Mouse (Mus musculus) lung, embryonic 15.5 days (tissue): ENCODE data around the gene Bard1. TPM values are rescaled to one million over a fixed set of nuclear protein-coding genes. Genes with fewer than 3 reads are reported as not detected.

Source experiments
- ATAC-seq: fragments of 200-750 bp; cut with Nextera tagmentation; 2 replicates; pipeline ENCODE4 v1.8.0; 2017; ENCODE audit warnings: moderate number of reproducible peaks, borderline replicate concordance; ENCODE audit not compliant: low FRiP score, low TSS enrichment; ENCODE audit errors: extremely low read depth
- H3K27ac ChIP-seq: fragments of 300-500 bp; sonication (generic); 2 replicates; pipeline ENCODE4 v1.5.1; 2015; ENCODE audit warnings: moderate library complexity, mild to moderate bottlenecking, inconsistent platforms
- H3K27me3 ChIP-seq: fragments of 300-500 bp; sonication (generic); 2 replicates; pipeline ENCODE4 v1.6.1; 2015; ENCODE audit warnings: inconsistent platforms
- H3K36me3 ChIP-seq: fragments of 300-500 bp; sonication (generic); 2 replicates; pipeline ENCODE4 v1.6.1; 2015; ENCODE audit warnings: inconsistent platforms
- H3K4me1 ChIP-seq: fragments of 300-500 bp; sonication (generic); 2 replicates; pipeline ENCODE4 v1.6.1; 2015; ENCODE audit warnings: inconsistent platforms
- H3K4me2 ChIP-seq: fragments of 300-500 bp; sonication (generic); 2 replicates; pipeline ENCODE4 v1.6.1; 2015; ENCODE audit warnings: inconsistent platforms, mild to moderate bottlenecking, moderate library complexity
- H3K4me3 ChIP-seq: fragments of 300-500 bp; sonication (generic); 2 replicates; pipeline ENCODE4 v1.5.1; 2015; ENCODE audit warnings: mild to moderate bottlenecking, inconsistent platforms
- H3K9ac ChIP-seq: fragments of 300-500 bp; sonication (generic); 2 replicates; pipeline ENCODE4 v1.6.1; 2015; ENCODE audit warnings: inconsistent platforms
- H3K9me3 ChIP-seq: fragments of 300-500 bp; sonication (generic); 2 replicates; pipeline ENCODE4 v1.6.1; 2016; ENCODE audit warnings: inconsistent platforms
- WGBS: fragments of 180-500 bp; shearing (Covaris S2); methylation state at CpG from one replicate; pipeline ENCODE4 v1.1.7; 2015; 5-methylcytosine and 5-hydroxymethylcytosine counted together
- polyA plus RNA-seq: library from polyadenylated mRNA; unstranded; fragments of >200 nt; fragmentation: Nextera tagmentation; extraction: Ambion mirVana; gene quantifications from 2 replicates; pipeline ENCODE4 v1.2.1, GENCODE M21; 2015

Gene Bard1
- polyA plus RNA-seq, 1 experiment from 2014 or later = 2.6 TPM

DNA sequence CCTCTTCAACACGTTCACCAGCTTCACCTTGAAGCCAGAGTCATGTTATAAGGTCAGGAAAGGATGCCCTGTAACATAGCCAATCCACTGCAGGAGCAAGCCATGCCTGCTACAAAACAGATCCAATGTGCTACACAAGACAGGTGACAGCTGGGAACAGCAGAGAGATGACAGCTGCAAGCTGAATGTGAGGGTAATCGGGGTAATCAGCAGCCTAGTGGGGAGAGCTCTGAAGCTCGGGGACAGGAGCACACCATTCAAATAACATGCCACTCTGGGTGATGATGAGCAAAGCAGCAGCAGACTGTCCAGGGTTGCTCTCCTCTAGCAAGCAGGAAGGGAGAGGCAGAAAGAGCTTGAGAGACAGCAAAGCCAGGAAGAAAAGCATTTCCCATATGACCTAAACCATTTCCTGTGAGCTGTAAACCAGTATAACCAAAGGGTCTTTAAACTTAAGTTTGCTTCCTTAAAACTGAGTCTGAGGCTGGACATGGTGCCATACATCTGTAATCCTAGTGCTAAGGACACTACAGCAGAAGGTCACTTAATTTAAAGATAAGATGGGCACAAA is 2.9 kb downstream of the Bard1 start:
- 33% methylated on average over 3 of the region's 3 CpGs for WGBS
- H3K9me3 ChIP-seq = no peaks in the 10 kb centered on the region
- 0 out of 2 replicates have a peak, but pooled peaks cover 2% of the 10 kb centered on the region for H3K36me3 ChIP-seq
- no peaks in the 10 kb centered on the region for H3K27me3 ChIP-seq
- peaks cover 17% of the 10 kb centered on the region for H3K4me1 ChIP-seq
- 0 out of 2 replicates have a peak overlapping the region, but pooled peaks have one; percentile 35 for H3K27ac ChIP-seq
- ATAC-seq = no peak
- H3K4me2 ChIP-seq = peak overlapping the region; percentile 58
- no peak overlapping the region for H3K4me3 ChIP-seq
- H3K9ac ChIP-seq = no peak overlapping the region

DNA sequence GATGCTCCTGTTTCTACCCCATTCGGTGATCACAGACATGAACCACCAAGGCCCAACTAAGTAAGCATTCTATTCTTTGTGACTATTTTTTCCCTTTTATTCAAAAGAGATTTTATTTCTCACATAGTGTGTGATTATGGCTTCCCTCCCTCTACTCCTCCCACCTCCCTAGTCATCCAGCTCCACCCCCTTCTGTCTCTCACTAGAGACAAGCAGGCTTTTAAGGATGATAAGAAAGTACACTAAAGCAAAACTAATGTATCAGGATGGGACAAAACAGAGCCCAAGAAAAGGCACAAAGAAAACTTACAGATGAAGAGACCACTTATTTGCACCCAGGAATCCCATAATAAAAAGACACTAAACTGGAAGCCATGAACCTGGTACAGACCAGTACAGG is 6.9 kb downstream of the Bard1 start:
- H3K36me3 ChIP-seq = 0 out of 2 replicates have a peak, but pooled peaks cover 2% of the 10 kb centered on the region
- peaks cover 11% of the 10 kb centered on the region for H3K4me1 ChIP-seq
- H3K4me3 ChIP-seq = no peak overlapping the region
- 91% methylated on average over 1 of the region's 1 CpGs for WGBS
- H3K9ac ChIP-seq = no peak overlapping the region
- no peaks in the 10 kb centered on the region for H3K9me3 ChIP-seq
- H3K4me2 ChIP-seq = no peak overlapping the region
- no peaks in the 10 kb centered on the region for H3K27me3 ChIP-seq
- H3K27ac ChIP-seq = no peak overlapping the region
- ATAC-seq = no peak

DNA sequence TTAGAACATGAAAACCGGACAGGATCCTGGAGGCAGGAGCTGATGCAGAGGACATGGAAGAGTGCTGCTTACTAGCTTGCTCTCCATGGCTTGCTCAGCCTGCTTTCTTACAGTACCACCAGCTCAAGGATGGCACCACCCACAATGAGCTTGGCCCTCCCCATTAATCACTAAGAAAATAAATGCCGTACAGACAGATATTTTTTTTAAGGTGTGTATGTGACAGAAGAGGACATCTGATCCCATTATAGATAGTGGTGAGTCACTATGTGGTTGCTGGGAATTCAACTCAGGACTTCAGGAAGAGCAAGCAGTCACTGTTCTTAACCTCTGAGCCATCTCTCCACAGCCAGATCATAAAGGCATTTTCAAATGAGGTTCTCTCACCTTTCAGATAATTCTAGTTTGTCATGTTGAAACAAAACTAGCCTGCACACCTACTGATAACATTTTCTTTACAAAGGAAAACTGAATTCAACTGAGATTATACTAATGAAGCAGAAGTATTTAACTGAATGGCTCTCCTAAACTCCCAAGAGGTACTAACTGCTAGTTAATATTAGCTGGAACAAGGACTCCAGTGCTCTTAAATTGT is 7.6 kb downstream of the Bard1 start:
- no peaks in the 10 kb centered on the region for H3K9me3 ChIP-seq
- peaks cover 8% of the 10 kb centered on the region for H3K4me1 ChIP-seq
- no peak overlapping the region for H3K9ac ChIP-seq
- H3K27ac ChIP-seq = no peak overlapping the region
- no peak overlapping the region for H3K4me2 ChIP-seq
- H3K36me3 ChIP-seq = 0 out of 2 replicates have a peak, but pooled peaks cover 2% of the 10 kb centered on the region
- H3K27me3 ChIP-seq = no peaks in the 10 kb centered on the region
- no peak overlapping the region for H3K4me3 ChIP-seq
- ATAC-seq = no peak
- WGBS = 81% methylated on average over 2 of the region's 2 CpGs

- ATAC-seq = no peak
- Histone ChIP-seq H3K36me3 (no peaks in the 10 kb centered on the region), H3K27me3 (no peaks in the 10 kb centered on the region), H3K9ac (no peak overlapping the region), H3K4me3 (no peak overlapping the region), H3K4me1 (no peaks in the 10 kb centered on the region), H3K9me3 (no peaks in the 10 kb centered on the region), H3K4me2 (no peak overlapping the region), H3K27ac (no peak overlapping the region)
- WGBS = 62% methylated on average over 3 of the region's 3 CpGs
Observed at GRCm38 (mm10) chr1:71075651-71076050, 27.3 kb downstream of the Bard1 start.

GRCm38 (mm10) chr1:71070771-71071170 is 32.2 kb downstream of the Bard1 start:
- Histone ChIP-seq H3K4me1 (no peaks in the 10 kb centered on the region), H3K27ac (no peak overlapping the region), H3K4me3 (no peak overlapping the region), H3K36me3 (no peaks in the 10 kb centered on the region; the same call in 1 of the 2 replicates), H3K9ac (no peak overlapping the region), H3K27me3 (no peaks in the 10 kb centered on the region), H3K4me2 (no peak overlapping the region), H3K9me3 (no peaks in the 10 kb centered on the region)
- no peak for ATAC-seq

DNA sequence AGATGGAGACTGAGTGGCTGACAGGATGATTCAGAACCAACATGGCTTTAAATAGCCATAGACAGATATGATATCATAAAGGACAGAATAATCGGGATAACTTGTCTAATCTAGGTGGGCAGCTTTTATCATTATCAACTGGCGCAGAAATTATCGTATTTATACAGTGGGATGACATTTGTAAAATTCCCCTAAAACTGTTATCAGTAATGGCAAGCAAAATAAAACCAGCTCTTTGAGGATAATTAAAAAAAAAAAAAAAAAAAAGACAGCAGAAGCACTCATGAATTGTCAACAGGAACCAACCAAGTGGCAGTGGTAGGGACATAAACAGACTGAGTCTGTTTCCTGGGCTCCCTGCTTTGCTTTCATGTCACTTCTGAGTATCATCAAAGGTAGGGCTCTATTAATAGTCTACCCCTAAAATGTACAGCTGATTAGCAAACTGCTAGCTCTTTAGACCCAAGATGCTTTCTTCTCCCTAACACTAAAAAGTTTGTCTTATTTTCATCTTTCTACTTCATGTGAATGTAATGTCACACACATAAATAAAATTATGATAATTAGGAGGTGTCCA is 34.1 kb downstream of the Bard1 start:
- Histone ChIP-seq H3K9ac (no peak overlapping the region), H3K27me3 (no peaks in the 10 kb centered on the region), H3K4me1 (no peaks in the 10 kb centered on the region), H3K36me3 (no peaks in the 10 kb centered on the region; the same call in 1 of the 2 replicates), H3K4me2 (no peak overlapping the region), H3K9me3 (no peaks in the 10 kb centered on the region), H3K4me3 (no peak overlapping the region), H3K27ac (no peak overlapping the region)
- no peak for ATAC-seq
- 71% methylated on average over 3 of the region's 3 CpGs for WGBS

DNA sequence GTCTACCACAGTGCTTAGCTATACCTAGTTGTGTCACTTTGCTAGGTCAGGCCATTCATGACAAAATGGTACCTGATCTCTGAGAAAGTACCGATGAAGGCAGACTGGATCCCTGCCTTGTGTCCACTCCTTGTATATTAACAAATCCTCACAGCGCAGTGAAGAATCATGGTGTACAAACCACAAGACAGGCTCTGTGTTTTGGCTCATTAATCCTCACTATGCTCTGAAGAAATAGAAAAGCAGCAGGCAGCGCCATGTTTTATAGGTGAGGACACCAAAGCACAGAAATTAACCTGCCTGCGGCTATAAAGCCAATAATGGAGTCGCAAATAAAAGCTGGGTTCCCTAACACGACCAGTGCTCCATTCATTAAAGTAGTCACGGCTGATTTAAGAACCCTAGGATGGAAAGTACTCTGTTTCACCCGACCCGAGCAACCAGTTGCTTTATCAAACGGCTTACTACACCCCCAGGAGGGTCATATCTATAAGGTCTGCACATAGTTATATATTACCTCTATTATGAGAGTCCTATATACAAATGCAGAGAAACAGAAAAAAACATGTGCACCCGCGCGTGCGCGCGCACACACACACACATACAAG is 39.0 kb downstream of the Bard1 start:
- Histone ChIP-seq H3K4me2 (no peak overlapping the region), H3K27ac (no peak overlapping the region), H3K9ac (no peak overlapping the region), H3K9me3 (no peaks in the 10 kb centered on the region), H3K4me1 (no peaks in the 10 kb centered on the region), H3K27me3 (no peaks in the 10 kb centered on the region), H3K36me3 (no peaks in the 10 kb centered on the region; the same call in 1 of the 2 replicates), H3K4me3 (no peak overlapping the region)
- WGBS = 96% methylated on average over 16 of the region's 16 CpGs
- ATAC-seq = no peak

DNA sequence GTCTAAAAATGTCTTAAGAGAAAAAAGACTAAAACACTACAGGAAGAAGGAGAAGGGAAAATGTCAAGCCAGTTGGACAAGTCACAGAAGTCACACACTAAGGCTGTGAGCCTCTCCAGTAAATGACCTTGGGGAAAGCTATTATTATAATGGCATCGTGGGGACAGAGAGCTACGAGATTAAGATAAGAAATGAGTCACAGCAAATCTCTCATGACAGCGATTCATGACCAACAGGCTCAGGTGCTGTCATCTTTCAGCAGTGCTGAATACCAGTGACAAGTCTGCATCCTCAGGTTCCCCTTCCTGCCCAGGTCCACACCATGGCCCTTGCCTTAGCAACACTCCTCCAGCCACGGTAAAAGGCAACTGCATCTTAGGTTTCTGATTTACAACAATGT is 46.8 kb downstream of the Bard1 start:
- H3K27me3 ChIP-seq = no peaks in the 10 kb centered on the region
- H3K27ac ChIP-seq = no peak overlapping the region
- no peak overlapping the region for H3K4me3 ChIP-seq
- H3K9ac ChIP-seq = no peak overlapping the region
- H3K36me3 ChIP-seq = no peaks in the 10 kb centered on the region
- H3K9me3 ChIP-seq = no peaks in the 10 kb centered on the region
- no peaks in the 10 kb centered on the region for H3K4me1 ChIP-seq
- 59% methylated on average over 4 of the region's 4 CpGs for WGBS
- H3K4me2 ChIP-seq = no peak overlapping the region
- ATAC-seq = no peak

- WGBS = 93% methylated on average over 1 of the region's 1 CpGs
- ATAC-seq = no peak
- Histone ChIP-seq H3K4me2 (no peak overlapping the region), H3K4me1 (no peaks in the 10 kb centered on the region), H3K36me3 (no peaks in the 10 kb centered on the region), H3K27ac (no peak overlapping the region), H3K9ac (no peak overlapping the region), H3K27me3 (no peaks in the 10 kb centered on the region), H3K4me3 (no peak overlapping the region), H3K9me3 (no peaks in the 10 kb centered on the region)
Observed at GRCm38 (mm10) chr1:71055454-71055853, 47.5 kb downstream of the Bard1 start.

- Histone ChIP-seq H3K27me3 (no peaks in the 10 kb centered on the region), H3K9ac (no peak overlapping the region), H3K4me2 (no peak overlapping the region), H3K4me3 (no peak overlapping the region), H3K9me3 (no peaks in the 10 kb centered on the region), H3K36me3 (no peaks in the 10 kb centered on the region), H3K4me1 (no peaks in the 10 kb centered on the region), H3K27ac (no peak overlapping the region)
- 78% methylated on average over 2 of the region's 2 CpGs for WGBS
- ATAC-seq = no peak
Observed at GRCm38 (mm10) chr1:71052756-71053155, 50.2 kb downstream of the Bard1 start.

DNA sequence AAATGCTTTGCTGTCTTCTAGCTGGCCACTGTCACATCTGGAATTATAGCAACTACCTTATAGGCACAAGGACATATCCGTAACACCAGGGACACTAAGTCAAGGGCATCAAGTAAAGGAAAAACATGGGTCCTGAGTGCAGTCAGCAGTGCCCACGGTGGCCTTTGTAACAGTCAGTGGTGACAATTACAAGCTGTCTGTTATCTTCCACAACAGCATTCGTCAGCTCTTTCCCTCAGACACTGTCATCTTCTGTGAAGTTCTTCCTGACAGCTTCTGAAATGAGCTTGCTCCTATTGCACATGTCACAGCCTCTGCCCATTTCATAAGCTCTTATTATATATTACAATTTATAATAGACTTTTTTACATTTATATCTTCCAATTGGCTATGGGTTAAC is 50.7 kb downstream of the Bard1 start:
- H3K4me1 ChIP-seq = no peaks in the 10 kb centered on the region
- 89% methylated on average over 3 of the region's 3 CpGs for WGBS
- H3K27ac ChIP-seq = no peak overlapping the region
- H3K36me3 ChIP-seq = no peaks in the 10 kb centered on the region
- no peaks in the 10 kb centered on the region for H3K27me3 ChIP-seq
- H3K4me2 ChIP-seq = no peak overlapping the region
- no peak for ATAC-seq
- H3K9ac ChIP-seq = no peak overlapping the region
- no peak overlapping the region for H3K4me3 ChIP-seq
- no peaks in the 10 kb centered on the region for H3K9me3 ChIP-seq

DNA sequence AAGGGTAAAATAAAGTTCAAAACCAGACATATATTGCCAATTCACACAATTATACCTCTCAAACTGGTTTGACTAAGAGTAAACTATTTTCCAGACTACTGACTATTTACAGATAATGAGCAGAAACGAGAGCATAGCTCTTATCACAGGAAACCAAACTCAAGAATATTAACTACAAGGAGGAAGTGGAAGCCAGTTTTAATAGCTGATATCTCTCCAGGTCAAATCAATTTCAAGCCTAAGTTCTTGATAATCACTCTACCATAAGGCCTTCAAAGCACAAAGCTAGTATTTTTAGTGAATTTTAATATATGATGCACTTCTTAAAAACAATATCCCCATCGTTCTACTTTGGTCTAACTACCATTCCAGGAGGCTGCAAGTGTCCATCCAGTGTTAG is 57.8 kb downstream of the Bard1 start:
- Histone ChIP-seq H3K9ac (no peak overlapping the region), H3K4me2 (no peak overlapping the region), H3K27ac (no peak overlapping the region), H3K36me3 (no peaks in the 10 kb centered on the region; the same call in 1 of the 2 replicates), H3K4me1 (no peaks in the 10 kb centered on the region), H3K4me3 (no peak overlapping the region), H3K9me3 (no peaks in the 10 kb centered on the region), H3K27me3 (no peaks in the 10 kb centered on the region)
- no peak for ATAC-seq
- 64% methylated on average over 2 of the region's 2 CpGs for WGBS
